Mouse (Mus musculus): ENCODE measurements around the gene Actl10.

GRCm38 (mm10) chr2:154522334-154522733 lies 29.2 kb upstream of the Actl10 start:
- TF ChIP-seq CTCF (IDR thresholded peaks at IDR 0.05; ENCODE audit: control insufficient read depth, insufficient read depth, insufficient replicate concordance, low read depth, low read length) (no peak), POLR2A (IDR thresholded peaks at IDR 0.05; ENCODE audit: control insufficient read depth, low read depth, low read length) (no peak)

Measured in testis, adult 2 months (tissue).